Mouse (Mus musculus): ENCODE measurements around the gene Ddx19a.
"Not testable (repeated sequence)": the region's sequence is repeated elsewhere in the genome, so short reads cannot be mapped to it uniquely, and the experiment has no call there.

The Ddx19a gene

DNA sequence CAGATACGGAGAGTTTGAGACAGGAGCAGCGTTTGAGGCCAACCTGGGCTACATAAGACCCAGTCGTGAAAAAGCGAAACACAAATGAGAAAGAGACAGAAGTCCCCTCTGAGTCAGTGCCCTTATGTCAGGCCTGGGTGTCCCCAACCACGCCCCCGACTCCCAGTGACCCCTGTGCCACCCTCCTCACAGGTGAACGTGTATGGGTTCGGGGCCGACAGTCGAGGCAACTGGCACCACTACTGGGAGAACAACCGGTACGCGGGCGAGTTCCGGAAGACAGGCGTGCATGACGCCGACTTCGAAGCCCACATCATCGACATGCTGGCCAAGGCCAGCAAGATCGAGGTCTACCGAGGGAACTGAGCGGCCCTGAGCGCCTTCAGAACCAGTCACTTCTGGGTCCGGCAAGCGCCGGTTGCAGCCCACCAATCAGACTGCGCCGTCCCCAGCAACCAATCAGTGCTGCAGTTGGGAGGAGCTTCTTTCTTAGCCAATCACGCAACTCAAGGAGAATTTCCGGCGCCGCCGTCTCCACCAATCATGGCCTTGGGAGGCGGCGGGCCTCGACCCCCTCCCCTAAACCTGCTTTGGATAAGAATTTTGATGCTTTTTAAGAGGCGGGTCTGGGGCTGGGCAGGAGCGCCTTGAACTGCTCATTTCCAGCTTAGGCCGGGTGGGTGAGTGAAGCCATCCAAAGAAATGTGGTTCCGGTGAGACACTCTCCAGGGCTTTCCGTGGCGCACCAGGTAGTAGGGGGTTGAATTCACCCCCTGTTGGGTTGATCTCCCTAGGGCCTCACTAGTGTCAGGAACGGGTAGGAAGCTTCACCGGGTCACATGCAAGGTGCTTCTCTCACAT lies 27.5 kb downstream of the Ddx19a start:
- peak; percentile 71 to 85 for DNase-seq (ENCODE audit: low spot score in 2 of 2)

GRCm38 (mm10) chr8:110967326-110967725 lies 30.3 kb downstream of the Ddx19a start:
- DNase-seq (ENCODE audit: low spot score in 2 of 2) = no peak

DNA sequence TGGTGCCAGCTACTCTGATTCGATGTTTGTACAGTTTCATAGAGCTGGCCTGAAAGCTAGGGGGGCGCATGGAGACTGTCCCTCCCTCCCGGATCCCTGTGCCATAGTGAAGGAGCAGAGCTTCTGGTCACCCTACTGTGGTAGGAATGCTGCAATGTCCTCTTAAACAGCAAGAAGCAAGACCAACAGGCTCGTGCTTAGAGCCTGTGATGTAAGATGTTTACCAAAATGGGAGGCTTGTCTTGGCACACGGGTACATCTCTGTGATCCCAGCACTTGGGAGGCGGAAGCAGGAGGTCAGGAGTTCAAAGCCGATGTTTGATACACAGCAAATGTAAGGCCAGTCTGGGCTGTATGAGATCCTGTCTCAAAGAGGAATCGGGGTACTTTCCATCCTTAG lies 31.0 kb downstream of the Ddx19a start:
- no peak for DNase-seq (ENCODE audit: low spot score in 2 of 2)

DNA sequence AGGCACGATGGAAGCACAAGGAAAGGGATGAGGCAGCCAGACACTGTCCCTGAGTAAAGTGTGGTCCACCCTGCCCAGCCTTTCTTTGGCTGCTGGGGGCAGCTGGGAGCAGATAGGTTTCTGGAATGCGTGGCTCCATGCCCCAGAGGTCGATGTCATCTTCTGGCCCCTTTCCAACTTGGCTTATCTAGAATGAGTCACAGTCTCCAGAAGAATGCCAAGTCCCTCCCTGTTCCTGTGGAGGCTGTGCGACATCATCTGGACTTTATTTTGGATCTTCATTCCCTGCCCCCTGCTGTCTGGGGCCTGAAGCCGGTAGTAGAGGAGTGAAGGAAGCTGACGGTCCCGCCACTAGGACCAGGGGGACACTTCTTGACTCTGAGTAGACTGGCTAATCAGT lies 32.0 kb downstream of the Ddx19a start:
- peak; percentile 56 to 73 for DNase-seq (ENCODE audit: low spot score in 2 of 2)

- no peak for DNase-seq (ENCODE audit: low spot score in 2 of 2)
These were observed 32.9 kb downstream of the Ddx19a start for GRCm38 (mm10) chr8:110964666-110965065.

DNA sequence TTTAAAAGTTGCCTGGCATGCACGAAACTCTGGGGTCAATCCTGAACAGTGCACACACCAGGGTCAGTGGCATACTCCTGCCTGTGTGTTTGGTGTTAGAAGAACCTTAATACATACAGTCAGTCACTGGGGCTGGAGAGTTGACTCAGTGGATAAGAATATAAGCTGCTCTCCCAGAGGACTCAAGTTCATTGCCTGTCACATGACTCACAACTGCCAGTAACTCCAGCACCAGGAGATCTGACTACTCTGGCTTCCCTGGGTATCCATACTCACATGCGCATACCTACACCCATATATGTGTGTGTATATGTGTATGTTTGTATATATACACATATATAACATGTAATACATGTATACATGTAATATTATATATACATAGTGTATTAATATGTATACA lies 34.5 kb downstream of the Ddx19a start:
- no peak for DNase-seq (ENCODE audit: low spot score in 2 of 2)

DNA sequence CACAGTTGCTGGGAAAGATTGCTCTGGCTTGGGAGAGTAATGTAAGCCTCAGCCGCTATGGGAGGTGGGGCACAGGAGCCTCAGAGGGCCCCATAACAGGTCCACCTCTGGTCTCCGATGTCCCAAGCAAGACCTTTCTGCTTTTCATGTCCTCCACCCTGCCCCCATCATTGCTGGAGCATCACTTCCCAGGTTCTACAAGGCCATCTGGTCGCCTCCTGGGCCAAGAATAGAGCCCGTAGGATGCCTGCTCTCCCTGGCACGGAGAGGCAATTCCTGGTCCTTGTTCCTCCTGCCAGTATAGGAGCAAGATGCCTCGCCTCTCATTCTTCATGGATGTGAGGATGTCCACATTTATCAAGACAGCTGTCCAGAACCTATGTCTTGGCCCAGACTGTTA lies 37.7 kb downstream of the Ddx19a start:
- DNase-seq (ENCODE audit: low spot score in 2 of 2) = no peak

- no peak for DNase-seq (ENCODE audit: low spot score in 2 of 2)
These were observed 38.4 kb downstream of the Ddx19a start for GRCm38 (mm10) chr8:110959071-110959780.

- not testable (repeated sequence) for DNase-seq (ENCODE audit: low spot score in 2 of 2)
These were observed 39.0 kb downstream of the Ddx19a start for GRCm38 (mm10) chr8:110958553-110958952.

DNA sequence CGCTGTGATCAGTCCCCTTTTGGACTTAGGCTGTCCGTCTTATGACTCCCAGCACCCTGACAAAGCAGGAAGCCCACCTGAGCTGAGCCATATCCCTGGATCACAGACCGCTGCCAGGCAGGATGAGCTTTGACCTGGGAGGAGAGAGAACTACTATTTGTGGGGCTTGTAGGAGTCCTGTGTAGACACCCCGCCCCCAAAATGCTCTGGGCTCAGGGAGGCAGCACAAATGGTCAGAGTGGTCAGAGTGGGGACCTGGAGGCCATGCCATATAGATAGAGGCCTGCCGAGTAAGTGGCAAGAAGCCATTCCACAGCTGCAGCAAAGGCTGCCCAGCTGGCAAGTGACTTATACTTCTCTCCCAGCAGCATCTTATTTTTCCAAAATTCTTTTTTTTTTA lies 39.5 kb downstream of the Ddx19a start:
- DNase-seq (ENCODE audit: low spot score in 2 of 2) = no peak

GRCm38 (mm10) chr8:110957471-110957870 lies 40.1 kb downstream of the Ddx19a start:
- no peak for DNase-seq (ENCODE audit: low spot score in 2 of 2)

- no peak for DNase-seq (ENCODE audit: low spot score in 2 of 2)
These were observed 40.8 kb downstream of the Ddx19a start for GRCm38 (mm10) chr8:110956619-110957450.

GRCm38 (mm10) chr8:110954776-110955175 lies 42.8 kb downstream of the Ddx19a start:
- DNase-seq (ENCODE audit: low spot score in 2 of 2) = no peak

- DNase-seq (ENCODE audit: low spot score in 2 of 2) = no peak
These were observed 47.5 kb downstream of the Ddx19a start for GRCm38 (mm10) chr8:110950065-110950484.

- no peak for DNase-seq (ENCODE audit: low spot score in 2 of 2)
These were observed 51.9 kb downstream of the Ddx19a start for GRCm38 (mm10) chr8:110945716-110946115.

GRCm38 (mm10) chr8:110944276-110944876 lies 53.2 kb downstream of the Ddx19a start:
- no peak for DNase-seq (ENCODE audit: low spot score in 2 of 2)

DNA sequence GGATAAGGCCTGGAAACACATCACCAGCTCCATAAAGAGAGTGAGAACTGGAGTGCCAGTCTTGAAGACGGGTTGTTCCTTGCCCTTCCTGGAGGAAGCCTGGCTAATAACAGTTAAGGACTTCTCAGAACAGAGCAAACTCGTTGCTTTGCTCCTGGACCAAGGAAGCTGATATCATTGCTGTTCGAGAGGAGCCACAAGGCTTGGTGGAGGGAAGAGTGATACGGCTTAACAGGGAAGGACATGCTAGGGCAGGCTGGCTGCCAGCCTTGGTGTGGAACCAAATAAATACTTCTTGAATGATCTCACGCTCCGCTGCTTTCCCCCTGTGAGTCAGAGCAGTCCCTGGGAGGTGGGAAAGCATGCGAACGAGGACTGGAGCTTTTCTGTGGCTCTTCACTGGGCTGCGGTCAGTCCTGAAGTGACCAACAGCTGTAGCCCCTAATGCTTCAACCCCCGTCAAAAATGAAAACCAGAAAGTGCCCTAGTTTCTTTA lies 56.1 kb downstream of the Ddx19a start:
- peak; percentile 73 to 85 for DNase-seq (ENCODE audit: low spot score in 2 of 2)

- DNase-seq (ENCODE audit: low spot score in 2 of 2) = no peak
These were observed 56.7 kb downstream of the Ddx19a start for GRCm38 (mm10) chr8:110940682-110941452.

DNA sequence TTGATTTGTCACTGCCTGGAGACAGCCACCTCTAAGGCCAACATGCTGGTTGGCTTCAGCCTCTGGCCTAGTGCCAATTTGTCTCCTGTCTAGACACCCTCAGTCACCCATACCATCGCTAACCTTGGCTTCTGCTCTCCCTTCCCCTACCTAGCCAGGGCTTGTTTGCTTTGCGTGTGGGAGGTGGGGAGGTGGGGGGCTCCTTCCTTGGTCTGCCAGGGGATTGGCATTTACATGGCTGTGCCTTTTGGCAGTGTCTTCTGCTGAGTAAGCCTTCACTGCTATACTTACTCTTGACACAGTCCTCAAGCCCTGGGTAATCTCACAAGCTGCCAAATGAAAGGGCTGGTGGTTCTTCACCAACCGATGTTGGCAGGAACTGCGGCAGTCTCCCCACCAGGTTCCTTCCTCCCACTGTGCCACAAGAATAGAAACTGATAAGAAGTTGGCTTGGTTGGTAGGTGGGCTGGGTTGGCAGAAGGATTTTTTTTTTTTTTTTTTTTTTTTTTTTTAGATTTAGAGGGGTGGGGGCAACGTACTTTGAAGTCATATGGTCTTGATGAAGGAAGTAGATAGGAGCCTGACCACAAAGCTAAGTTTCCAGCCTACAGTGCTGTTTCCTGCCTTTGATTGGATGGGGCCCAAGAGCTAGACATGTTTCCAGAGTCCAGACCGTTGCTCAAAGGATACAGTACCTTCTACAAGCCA lies 58.6 kb downstream of the Ddx19a start:
- DNase-seq (ENCODE audit: low spot score in 2 of 2) = no peak

GRCm38 (mm10) chr8:110936217-110936616 lies 61.4 kb downstream of the Ddx19a start:
- DNase-seq (ENCODE audit: low spot score in 2 of 2) = no peak

Data from urinary bladder, postnatal 36 days (tissue).